Mouse (Mus musculus) kidney, adult 2 months (tissue): ENCODE results near the gene Gsta3.

Experiments used
- CTCF ChIP-seq: fragments of 200-500 bp; conservative IDR thresholded peaks from 2 replicates; pipeline ENCODE4 v1.5.1; 2011; ENCODE audit warnings: low read depth, mild to moderate bottlenecking, control low read depth, low read length, moderate library complexity, mixed read lengths; ENCODE audit not compliant: insufficient read depth, insufficient read length
- POLR2A ChIP-seq: fragments of 200-500 bp; IDR thresholded peaks from one replicate; pipeline ENCODE4 v1.6.1; 2011; ENCODE audit warnings: low read depth, low read length, control low read depth

DNA sequence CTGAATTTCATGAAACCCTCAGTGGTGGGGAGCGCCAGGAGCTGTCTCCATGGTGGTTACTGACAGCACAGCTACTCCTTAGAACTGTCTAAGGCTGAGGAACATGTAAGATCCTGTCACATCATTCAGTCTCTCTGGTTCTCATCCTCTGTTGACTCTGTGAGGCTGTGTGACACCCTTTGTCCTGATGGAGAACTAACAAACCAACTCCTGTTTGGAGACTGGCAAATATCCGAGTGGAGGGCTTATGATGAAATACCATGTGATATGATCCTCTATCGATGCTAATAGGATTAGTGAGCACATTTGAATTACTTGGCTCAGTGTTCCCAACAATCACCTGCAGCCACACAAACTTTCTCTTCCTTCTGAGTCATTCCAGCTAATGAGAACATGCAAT, 5.7 kb downstream of the Gsta3 start:
- TF ChIP-seq POLR2A (no peak), CTCF (no peak)
